ENCODE assay signal across 7 mouse cellular contexts in the genomic region with DNA sequence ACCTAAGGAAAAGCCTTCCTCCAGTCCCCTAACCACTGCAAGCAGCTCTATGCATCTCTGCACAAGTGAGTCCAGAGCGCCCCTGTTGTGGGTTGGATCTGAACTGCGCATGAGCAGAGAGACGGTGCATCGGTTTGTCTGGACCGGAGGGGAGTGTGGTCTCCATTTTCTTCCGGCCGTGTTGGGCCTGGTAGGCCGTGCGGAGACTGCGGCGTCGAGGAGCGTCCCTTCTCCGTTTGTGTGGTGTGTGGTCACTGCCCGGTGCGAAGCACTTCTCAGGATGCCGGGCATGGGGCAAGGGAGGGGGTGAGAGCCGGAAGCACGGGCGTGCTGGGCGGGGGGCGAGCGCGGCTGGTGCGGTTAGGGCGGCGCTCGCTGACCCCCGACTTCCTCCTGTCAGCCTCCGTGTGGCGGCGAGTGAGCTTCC. TPM values are rescaled to one million over a fixed set of nuclear protein-coding genes. Genes with fewer than 3 reads are reported as not detected.
DNase-seq lines count a peak whose midpoint lies in the region; ATAC-seq lines count a peak whose summit lies in the region.
"Not testable (repeated sequence)": the region's sequence is repeated elsewhere in the genome, so short reads cannot be mapped to it uniquely, and the experiment has no call there.

A gene (plus strand): TSS at position 124 of the 427 bp plus-strand sequence.

- H3K27me3 ChIP-seq in embryonic facial prominence, embryonic 12.5 days; midbrain, embryonic 11.5 days (ENCODE audit: control insufficient read depth, insufficient read depth, low read length): not testable (repeated sequence)

- peak; percentile 96 for ATAC-seq in embryonic facial prominence, embryonic 12.5 days (ENCODE audit: insufficient number of reproducible peaks, insufficient read depth, low FRiP score, low TSS enrichment)
- ATAC-seq in midbrain, embryonic 11.5 days (ENCODE audit: low FRiP score), result peak; percentile 99

- peak within 1 kb of the TSS; percentile 57; the same call in 1 of the 2 replicates for H3K27ac ChIP-seq in embryonic facial prominence, embryonic 12.5 days
- H3K27ac ChIP-seq in midbrain, embryonic 11.5 days (ENCODE audit: low read depth, low read length), result not testable (repeated sequence)

- H3K4me2 ChIP-seq in embryonic facial prominence, embryonic 12.5 days (replicated peaks), result peak within 1 kb of the TSS; percentile 46
- peak within 1 kb of the TSS; percentile 36; the same call in 1 of the 2 replicates for H3K4me2 ChIP-seq in midbrain, embryonic 11.5 days

- DNase-seq in adrenal gland, postnatal 25 days, result peak; percentile 56
- peak; percentile 99 for DNase-seq in heart, adult 11 months
- peak; percentile 70 for DNase-seq in kidney, adult 11 months
- peak; percentile 82 for DNase-seq in left cerebral cortex, postnatal 4 days
- peak; percentile 96 for DNase-seq in midbrain, embryonic 11.5 days (ENCODE audit: low spot score, missing footprints)
- DNase-seq in right cerebral cortex, postnatal 4 days, result peak; percentile 70

- intact Hi-C loops in left cerebral cortex, postnatal 4 days (cut with DNase I), result not testable (repeated sequence)

- H3K36me3 ChIP-seq in embryonic facial prominence, embryonic 12.5 days; midbrain, embryonic 11.5 days (ENCODE audit: control insufficient read depth, insufficient read depth, low read length): not testable (repeated sequence)

- H3K9ac ChIP-seq in embryonic facial prominence, embryonic 12.5 days, result peak within 1 kb of the TSS; percentile 44
- peak within 1 kb of the TSS; percentile 51 for H3K9ac ChIP-seq in midbrain, embryonic 11.5 days (ENCODE audit: low read length)

- not testable (repeated sequence) for H3K4me1 ChIP-seq in embryonic facial prominence, embryonic 12.5 days; midbrain, embryonic 11.5 days (ENCODE audit: control insufficient read depth, insufficient read depth, low read length)

- H3K9me3 ChIP-seq in embryonic facial prominence, embryonic 12.5 days; midbrain, embryonic 11.5 days (ENCODE audit: control insufficient read depth, low read length): not testable (repeated sequence)

- 7% methylated on average over 14 of the region's 32 CpGs for WGBS in embryonic facial prominence, embryonic 12.5 days
- WGBS in midbrain, embryonic 11.5 days, result 4% methylated on average over 17 of the region's 32 CpGs

- peak within 1 kb of the TSS; percentile 39 for H3K4me3 ChIP-seq in embryonic facial prominence, embryonic 12.5 days
- H3K4me3 ChIP-seq in midbrain, embryonic 11.5 days (ENCODE audit: low read depth, low read length), result peak within 1 kb of the TSS; percentile 32

RNA-seq across cellular contexts. Expression of the gene that starts here (rescaled TPM):
- 15.1 and 20.5 TPM in 2 replicates for total RNA-seq in adrenal gland, postnatal 25 days (2021)
- polyA plus RNA-seq in embryonic facial prominence, embryonic 12.5 days (2016; fragmentation: Nextera tagmentation; extraction: Ambion mirVana), result 7.5 and 8.6 TPM in 2 replicates
- 10 to 100 TPM; 19.8 to 21.5 TPM for total RNA-seq in left cerebral cortex, postnatal 4 days (2021)
- polyA plus RNA-seq in midbrain, embryonic 11.5 days (2014; fragmentation: Nextera tagmentation; extraction: Ambion mirVana), result 8.4 and 8.9 TPM in 2 replicates
